Mouse (Mus musculus) gastrocnemius, adult 18-20 months (tissue): ENCODE results near the gene Saxo2. TPM values are rescaled to one million over a fixed set of nuclear protein-coding genes. Genes with fewer than 3 reads are reported as not detected.

Experiments
- DNase-seq: peaks from one replicate; pipeline ENCODE4 v3.0.0; 2021; ENCODE audit warnings: low spot score
- long read RNA-seq, 2 experiments: library from polyadenylated mRNA; stranded (forward); transcript quantifications; one replicate each; pipeline ENCODE4 v2.0.0; 2021
- total RNA-seq, 2 experiments: library from RNA; stranded (reverse); gene quantifications; 2 replicates each; pipeline ENCODE4 v1.2.3; 2021

Saxo2 gene
- 1 to 10 TPM; 2.9 to 4.3 TPM for total RNA-seq
- long read RNA-seq, experiment 1, partial matches to known transcripts = 1 of 5 reads
- long read RNA-seq, experiment 1, other reads (novel, unspliced or antisense) = 0 of 5 reads
- long read RNA-seq, experiment 2, partial matches to known transcripts = 0 of 1 reads
- long read RNA-seq, experiment 2, other reads (novel, unspliced or antisense) = 0 of 1 reads

DNA sequence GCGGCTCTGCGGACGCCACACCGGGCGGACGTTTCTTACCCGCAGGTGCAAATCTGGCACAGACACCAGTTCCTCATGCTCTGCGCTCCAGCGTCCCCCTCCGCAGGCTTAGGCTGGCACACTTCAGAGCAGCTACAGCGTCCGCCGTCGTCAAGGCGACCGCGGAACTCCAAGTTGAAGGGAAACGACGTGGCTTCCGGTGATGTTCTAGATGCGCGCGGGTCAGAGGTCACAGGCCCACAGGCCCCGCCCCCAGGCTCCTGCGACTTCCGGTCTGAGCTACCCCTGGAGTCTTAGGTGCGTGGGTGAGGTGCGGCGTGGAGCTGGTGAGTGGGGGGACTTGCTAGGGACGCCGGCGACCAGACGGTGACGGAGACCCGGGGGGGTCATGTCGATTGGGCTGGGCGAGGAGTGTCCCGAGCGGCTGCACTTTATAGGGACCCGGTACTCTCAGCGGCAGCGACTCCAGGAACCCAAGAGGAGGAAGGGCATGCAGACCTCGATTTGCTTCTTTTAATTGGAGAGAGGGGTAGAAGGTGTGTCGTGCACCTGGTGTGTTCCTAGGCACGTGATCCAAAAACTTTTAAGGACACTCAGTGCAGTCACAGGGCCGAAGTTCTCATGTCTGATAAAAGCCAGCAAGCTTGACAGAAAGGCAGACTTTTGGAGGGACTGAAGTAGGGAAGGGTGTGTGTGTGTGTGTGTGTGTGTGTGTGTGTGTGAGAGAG, at the start of gene Saxo2, which contains the start of gene Efl1:
Saxo2 (minus strand) TSS at position 176 of the 728 bp plus-strand sequence.
Efl1 (plus strand) TSS at position 262 of the 728 bp plus-strand sequence.
- peak; percentile 93 for DNase-seq

DNA sequence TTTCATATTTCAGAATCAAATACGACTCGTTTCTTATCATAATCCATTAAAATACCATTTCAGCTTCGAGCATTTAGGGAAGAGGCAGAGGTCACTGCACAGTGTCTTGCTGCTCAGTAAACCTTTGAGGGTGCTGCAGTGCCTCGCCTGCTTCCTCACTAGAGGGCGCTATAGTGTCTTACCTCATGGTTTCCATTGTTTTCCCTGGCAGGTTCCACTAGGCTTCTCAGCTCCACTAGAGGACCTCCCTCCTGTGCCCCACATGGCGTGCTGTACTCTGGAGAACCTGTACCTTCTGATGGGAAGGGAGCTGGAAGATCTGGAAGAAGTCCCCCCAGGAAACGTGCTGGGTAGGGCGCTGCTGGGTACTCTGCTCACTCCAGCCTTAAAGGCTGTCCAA, 49.3 kb upstream of the Saxo2 start:
- DNase-seq = no peak

- DNase-seq = no peak
Measured at GRCm38 (mm10) chr7:82691021-82691738, 42.9 kb upstream of the Saxo2 start.

GRCm38 (mm10) chr7:82688736-82689135, 40.4 kb upstream of the Saxo2 start:
- peak; percentile 60 for DNase-seq

- DNase-seq = no peak
Measured at GRCm38 (mm10) chr7:82679901-82680300, 31.6 kb upstream of the Saxo2 start.

DNA sequence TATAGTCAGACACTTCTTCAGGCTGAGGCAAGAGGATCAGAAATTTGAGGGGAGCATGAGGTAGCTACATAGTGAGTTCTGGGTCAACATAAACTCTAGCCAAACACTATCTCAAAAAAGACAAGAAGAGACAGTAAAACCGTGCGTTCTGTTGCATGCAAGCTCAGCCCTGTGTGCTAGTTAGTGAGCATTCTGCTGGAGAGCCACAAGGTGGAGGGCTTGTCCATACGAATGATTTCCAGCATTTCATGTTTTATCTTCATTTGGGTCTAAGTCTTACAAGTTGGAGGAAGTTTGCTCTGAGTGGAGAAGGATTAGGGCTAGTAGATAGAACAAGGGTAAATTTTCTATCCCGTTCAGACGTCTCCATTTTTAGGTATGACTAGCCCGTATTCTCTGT, 28.5 kb upstream of the Saxo2 start:
- DNase-seq = no peak

DNA sequence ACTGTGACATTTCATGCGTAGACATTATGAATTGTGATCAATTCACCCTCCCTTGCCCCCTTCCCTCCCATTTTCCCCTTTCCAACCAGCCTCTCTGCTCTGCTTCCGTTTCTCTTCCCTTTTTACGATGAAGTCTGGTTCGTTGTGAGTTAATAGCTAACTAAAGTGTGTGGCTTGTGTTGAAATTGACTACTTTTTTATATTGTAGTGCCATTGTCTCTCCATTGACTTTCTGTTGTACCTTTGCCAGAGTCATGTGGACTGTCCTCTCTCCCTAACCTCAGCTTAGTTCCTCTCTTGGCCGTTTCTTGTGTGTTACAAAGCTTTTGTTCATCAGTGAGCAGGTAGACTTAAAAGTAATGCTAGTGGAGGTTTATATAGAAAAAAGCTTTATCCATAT, 27.7 kb upstream of the Saxo2 start:
- no peak for DNase-seq

- DNase-seq = no peak
Measured at GRCm38 (mm10) chr7:82664604-82665003, 16.3 kb upstream of the Saxo2 start.

DNA sequence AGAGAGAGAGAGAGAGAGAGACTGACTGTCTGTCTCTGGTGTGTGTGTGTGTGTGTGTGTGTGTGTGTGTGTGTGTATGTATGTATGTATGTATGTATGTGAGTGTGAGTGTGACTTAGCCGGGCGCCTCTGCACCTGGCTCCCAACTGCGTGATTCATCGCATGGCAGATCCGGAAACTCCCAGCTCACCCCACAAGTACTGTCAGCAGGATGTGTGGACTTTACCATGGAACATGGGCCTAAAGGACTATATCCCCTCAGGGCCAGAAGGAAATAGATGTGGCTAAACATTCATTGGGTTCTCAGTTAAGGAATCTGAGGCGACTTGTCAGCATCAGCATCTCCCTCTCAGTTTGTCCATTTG, 735 bp upstream of the Saxo2 start:
- DNase-seq = no peak

- no peak for DNase-seq
Measured at GRCm38 (mm10) chr7:82647909-82648308, 419 bp downstream of the Saxo2 start.

GRCm38 (mm10) chr7:82647183-82647582, 1.1 kb downstream of the Saxo2 start:
- no peak for DNase-seq

GRCm38 (mm10) chr7:82625342-82625741, 23.0 kb downstream of the Saxo2 start:
- DNase-seq = no peak

- DNase-seq = no peak
Measured at GRCm38 (mm10) chr7:82609629-82610028, 38.7 kb downstream of the Saxo2 start.

DNA sequence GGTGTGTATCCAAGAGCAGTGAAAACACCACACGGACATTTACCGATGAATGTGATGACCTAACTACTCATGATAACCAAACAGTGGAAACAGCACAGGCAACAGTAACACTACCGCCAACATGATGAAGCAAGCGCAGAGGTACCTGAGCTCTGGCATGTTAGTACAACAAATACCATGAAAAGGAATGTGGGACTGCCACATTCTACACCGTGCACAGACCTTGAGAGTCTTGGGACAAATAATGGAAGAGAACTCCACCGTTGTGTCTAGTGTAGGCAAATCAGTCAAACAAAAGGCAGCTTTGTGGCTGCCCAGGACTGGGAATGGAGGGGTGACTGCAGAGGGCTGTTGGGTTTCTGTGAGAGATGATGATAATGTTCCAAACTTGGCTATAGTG, 42.9 kb downstream of the Saxo2 start:
- no peak for DNase-seq

DNA sequence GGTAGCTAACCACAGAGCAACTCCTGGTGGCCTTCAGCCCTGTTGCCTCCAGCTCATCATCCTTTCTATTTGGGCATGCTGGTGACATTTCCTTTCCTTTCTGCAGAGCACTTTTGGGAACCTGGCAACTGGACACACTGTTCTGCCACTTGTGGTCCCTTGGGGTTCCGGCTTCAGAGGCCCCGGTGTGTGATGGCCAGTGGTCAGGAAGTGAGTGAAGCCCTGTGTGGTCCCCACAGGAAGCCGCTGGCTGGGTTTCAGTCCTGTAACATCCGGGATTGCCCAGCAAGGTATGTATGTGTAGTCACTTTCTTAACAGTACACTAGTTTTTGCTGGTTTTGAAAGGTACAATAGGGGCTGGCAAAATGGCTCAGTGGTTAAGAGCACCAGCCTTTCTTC, 46.3 kb downstream of the Saxo2 start:
- no peak for DNase-seq

GRCm38 (mm10) chr7:82590931-82591330, 57.4 kb downstream of the Saxo2 start:
- no peak for DNase-seq

Other genes starting within 250 kb of the Saxo2 start
- 1 to 10 TPM; 7.3 to 8.2 TPM for gene Efl1, start 86 bp upstream of the Saxo2 start, total RNA-seq
- gene Mex3b, start 218.8 kb upstream of the Saxo2 start, total RNA-seq = under 1 TPM; 0.25 to 0.52 TPM